Mouse (Mus musculus): ENCODE data around the gene Dand5.

- TF ChIP-seq POLR2A (IDR thresholded peaks at IDR 0.05; ENCODE audit: control insufficient read depth, extremely low read depth, insufficient read depth, low read length, poor library complexity) (no peak), CTCF (IDR thresholded peaks at IDR 0.05; ENCODE audit: borderline replicate concordance, control insufficient read depth, extremely low read depth, insufficient read depth, low read length, poor library complexity) (no peak)
Measured at GRCm38 (mm10) chr8:84838513-84838912, 15.9 kb upstream of the Dand5 start.
